Mouse (Mus musculus) olfactory bulb, adult 2 months (tissue): ENCODE results near the gene Nat10.

ENCODE experiments used
- CTCF ChIP-seq: fragments of 200-500 bp; IDR thresholded peaks from 2 replicates; pipeline ENCODE4 v1.5.1; 2012; ENCODE audit warnings: low read depth, mild to moderate bottlenecking, low read length, moderate library complexity; ENCODE audit not compliant: insufficient read depth
- POLR2A ChIP-seq: fragments of 200-500 bp; IDR thresholded peaks from 2 replicates; pipeline ENCODE4 v1.6.1; 2012; ENCODE audit warnings: mild to moderate bottlenecking, low read depth, low read length, moderate library complexity; ENCODE audit not compliant: insufficient read depth

DNA sequence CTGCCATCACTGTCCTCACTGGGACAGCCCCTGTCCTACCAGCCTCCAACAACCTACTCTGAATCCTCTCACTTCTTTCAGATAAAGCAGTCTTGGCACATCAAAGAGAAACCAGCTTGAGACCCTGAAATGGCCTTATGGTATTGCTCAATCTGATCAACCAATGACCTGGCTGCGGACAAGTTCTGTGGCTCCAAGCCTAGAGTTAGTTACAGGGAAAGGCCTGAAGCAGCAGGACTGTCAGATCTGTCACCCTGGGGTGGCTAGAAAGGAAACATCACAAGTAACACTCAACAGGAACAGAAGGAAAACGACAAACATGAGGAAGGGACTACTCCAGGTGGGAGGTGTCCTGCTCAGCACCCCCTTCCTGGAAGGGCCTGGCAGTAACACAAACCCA is 36.5 kb downstream of the Nat10 start:
- TF ChIP-seq CTCF (no peak), POLR2A (no peak)
